Mouse (Mus musculus): Measurements from ENCODE around the gene Mrpl44. TPM values are rescaled to one million over a fixed set of nuclear protein-coding genes. Genes with fewer than 3 reads are reported as not detected.

Mrpl44 gene
- polyA plus RNA-seq (2014; fragmentation: Nextera tagmentation; extraction: Ambion mirVana): 54.6 and 55.6 TPM in 2 replicates

GRCm38 (mm10) chr1:79775927-79776458, at the start of gene Mrpl44, which contains the start of gene Wdfy1:
Gene Mrpl44, plus strand, starts transcription at chr1:79776018.
Gene Wdfy1, minus strand, starts transcription at chr1:79776143.
- H3K9ac ChIP-seq (ENCODE audit: low read length): peak within 1 kb of the TSS; percentile 90
- peak; percentile 96 for DNase-seq (ENCODE audit: low spot score)
- no peaks in the 10 kb centered on the region; the same call in 1 of the 2 replicates for H3K27me3 ChIP-seq (ENCODE audit: control insufficient read depth, insufficient read depth, low read length)
- WGBS: under 1% methylated on average over 38 of the region's 38 CpGs
- H3K4me3 ChIP-seq (ENCODE audit: low read depth, low read length): peak within 1 kb of the TSS; percentile 88
- H3K9me3 ChIP-seq (ENCODE audit: control insufficient read depth, low read length): no peaks in the 10 kb centered on the region
- ATAC-seq (replicated peaks; ENCODE audit: low FRiP score): peak; percentile 99
- H3K27ac ChIP-seq (ENCODE audit: low read depth, low read length): peak within 1 kb of the TSS; percentile 81
- 0 out of 2 replicates have a peak, but pooled peaks cover 1% of the 10 kb centered on the region for H3K4me1 ChIP-seq (replicated peaks; ENCODE audit: control insufficient read depth, insufficient read depth, low read length)
- peak within 1 kb of the TSS; percentile 47 for H3K4me2 ChIP-seq (ENCODE audit: low read depth, low read length, severe bottlenecking)
- H3K36me3 ChIP-seq (ENCODE audit: control insufficient read depth, insufficient read depth, low read length): peaks cover 4% of the 10 kb centered on the region; the same call in 1 of the 2 replicates

GRCm38 (mm10) chr1:79734794-79735193, 41.0 kb upstream of the Mrpl44 start:
- Histone ChIP-seq H3K9me3 (ENCODE audit: control insufficient read depth, low read length) (no peaks in the 10 kb centered on the region), H3K4me1 (replicated peaks; ENCODE audit: control insufficient read depth, insufficient read depth, low read length) (no peaks in the 10 kb centered on the region), H3K9ac (ENCODE audit: low read length) (no peak overlapping the region), H3K4me2 (ENCODE audit: low read depth, low read length, severe bottlenecking) (no peak overlapping the region), H3K27ac (ENCODE audit: low read depth, low read length) (no peak overlapping the region), H3K4me3 (ENCODE audit: low read depth, low read length) (no peak overlapping the region), H3K27me3 (ENCODE audit: control insufficient read depth, insufficient read depth, low read length) (no peaks in the 10 kb centered on the region), H3K36me3 (ENCODE audit: control insufficient read depth, insufficient read depth, low read length) (no peaks in the 10 kb centered on the region)
- DNase-seq (ENCODE audit: low spot score): no peak
- WGBS: 86% methylated on average over 5 of the region's 5 CpGs
- no peak for ATAC-seq (replicated peaks; ENCODE audit: low FRiP score)

GRCm38 (mm10) chr1:79736408-79736807, 39.4 kb upstream of the Mrpl44 start:
- no peak for DNase-seq (ENCODE audit: low spot score)
- no peaks in the 10 kb centered on the region for H3K4me1 ChIP-seq (replicated peaks; ENCODE audit: control insufficient read depth, insufficient read depth, low read length)
- no peaks in the 10 kb centered on the region for H3K27me3 ChIP-seq (ENCODE audit: control insufficient read depth, insufficient read depth, low read length)
- 92% methylated on average over 3 of the region's 3 CpGs for WGBS
- no peak for ATAC-seq (replicated peaks; ENCODE audit: low FRiP score)
- H3K4me2 ChIP-seq (ENCODE audit: low read depth, low read length, severe bottlenecking): no peak overlapping the region
- no peaks in the 10 kb centered on the region for H3K9me3 ChIP-seq (ENCODE audit: control insufficient read depth, low read length)
- no peaks in the 10 kb centered on the region for H3K36me3 ChIP-seq (ENCODE audit: control insufficient read depth, insufficient read depth, low read length)
- no peak overlapping the region for H3K27ac ChIP-seq (ENCODE audit: low read depth, low read length)
- H3K9ac ChIP-seq (ENCODE audit: low read length): no peak overlapping the region
- no peak overlapping the region for H3K4me3 ChIP-seq (ENCODE audit: low read depth, low read length)

- 87% methylated on average over 2 of the region's 2 CpGs for WGBS
- no peak overlapping the region for H3K4me2 ChIP-seq (ENCODE audit: low read depth, low read length, severe bottlenecking)
- H3K4me3 ChIP-seq (ENCODE audit: low read depth, low read length): no peak overlapping the region
- H3K4me1 ChIP-seq (replicated peaks; ENCODE audit: control insufficient read depth, insufficient read depth, low read length): no peaks in the 10 kb centered on the region
- H3K27me3 ChIP-seq (ENCODE audit: control insufficient read depth, insufficient read depth, low read length): no peaks in the 10 kb centered on the region
- ATAC-seq (replicated peaks; ENCODE audit: low FRiP score) (no peak), DNase-seq (ENCODE audit: low spot score) (no peak)
- no peak overlapping the region for H3K27ac ChIP-seq (ENCODE audit: low read depth, low read length)
- H3K36me3 ChIP-seq (ENCODE audit: control insufficient read depth, insufficient read depth, low read length): no peaks in the 10 kb centered on the region
- H3K9me3 ChIP-seq (ENCODE audit: control insufficient read depth, low read length): no peaks in the 10 kb centered on the region
- no peak overlapping the region for H3K9ac ChIP-seq (ENCODE audit: low read length)
Measured at GRCm38 (mm10) chr1:79739726-79740125, 36.1 kb upstream of the Mrpl44 start.

- Histone ChIP-seq H3K4me1 (replicated peaks; ENCODE audit: control insufficient read depth, insufficient read depth, low read length) (no peaks in the 10 kb centered on the region), H3K4me2 (ENCODE audit: low read depth, low read length, severe bottlenecking) (no peak overlapping the region), H3K36me3 (ENCODE audit: control insufficient read depth, insufficient read depth, low read length) (no peaks in the 10 kb centered on the region), H3K9ac (ENCODE audit: low read length) (no peak overlapping the region), H3K4me3 (ENCODE audit: low read depth, low read length) (no peak overlapping the region), H3K27me3 (ENCODE audit: control insufficient read depth, insufficient read depth, low read length) (no peaks in the 10 kb centered on the region), H3K27ac (ENCODE audit: low read depth, low read length) (no peak overlapping the region), H3K9me3 (ENCODE audit: control insufficient read depth, low read length) (no peaks in the 10 kb centered on the region)
- DNase-seq (ENCODE audit: low spot score) (no peak), ATAC-seq (replicated peaks; ENCODE audit: low FRiP score) (no peak)
- 84% methylated on average over 4 of the region's 4 CpGs for WGBS
Measured at GRCm38 (mm10) chr1:79741002-79741401, 34.8 kb upstream of the Mrpl44 start.

GRCm38 (mm10) chr1:79742949-79743348, 32.9 kb upstream of the Mrpl44 start:
- 89% methylated on average over 7 of the region's 7 CpGs for WGBS
- Histone ChIP-seq H3K36me3 (ENCODE audit: control insufficient read depth, insufficient read depth, low read length) (no peaks in the 10 kb centered on the region), H3K27me3 (ENCODE audit: control insufficient read depth, insufficient read depth, low read length) (no peaks in the 10 kb centered on the region), H3K4me2 (ENCODE audit: low read depth, low read length, severe bottlenecking) (no peak overlapping the region), H3K4me1 (replicated peaks; ENCODE audit: control insufficient read depth, insufficient read depth, low read length) (no peaks in the 10 kb centered on the region), H3K9me3 (ENCODE audit: control insufficient read depth, low read length) (no peaks in the 10 kb centered on the region), H3K4me3 (ENCODE audit: low read depth, low read length) (no peak overlapping the region), H3K27ac (ENCODE audit: low read depth, low read length) (no peak overlapping the region), H3K9ac (ENCODE audit: low read length) (no peak overlapping the region)
- ATAC-seq (replicated peaks; ENCODE audit: low FRiP score) (no peak), DNase-seq (ENCODE audit: low spot score) (no peak)

- no peak overlapping the region for H3K27ac ChIP-seq (ENCODE audit: low read depth, low read length)
- H3K9ac ChIP-seq (ENCODE audit: low read length): no peak overlapping the region
- H3K4me2 ChIP-seq (ENCODE audit: low read depth, low read length, severe bottlenecking): no peak overlapping the region
- WGBS: 92% methylated on average over 1 of the region's 1 CpGs
- H3K9me3 ChIP-seq (ENCODE audit: control insufficient read depth, low read length): no peaks in the 10 kb centered on the region
- no peak for DNase-seq (ENCODE audit: low spot score)
- no peak overlapping the region for H3K4me3 ChIP-seq (ENCODE audit: low read depth, low read length)
- no peaks in the 10 kb centered on the region for H3K36me3 ChIP-seq (ENCODE audit: control insufficient read depth, insufficient read depth, low read length)
- no peaks in the 10 kb centered on the region for H3K27me3 ChIP-seq (ENCODE audit: control insufficient read depth, insufficient read depth, low read length)
- ATAC-seq (replicated peaks; ENCODE audit: low FRiP score): no peak
- no peaks in the 10 kb centered on the region for H3K4me1 ChIP-seq (replicated peaks; ENCODE audit: control insufficient read depth, insufficient read depth, low read length)
Measured at GRCm38 (mm10) chr1:79743385-79743784, 32.4 kb upstream of the Mrpl44 start.

- Histone ChIP-seq H3K4me3 (ENCODE audit: low read depth, low read length) (no peak overlapping the region), H3K9ac (ENCODE audit: low read length) (no peak overlapping the region), H3K9me3 (ENCODE audit: control insufficient read depth, low read length) (no peaks in the 10 kb centered on the region), H3K27ac (ENCODE audit: low read depth, low read length) (no peak overlapping the region), H3K36me3 (ENCODE audit: control insufficient read depth, insufficient read depth, low read length) (no peaks in the 10 kb centered on the region), H3K4me1 (replicated peaks; ENCODE audit: control insufficient read depth, insufficient read depth, low read length) (no peaks in the 10 kb centered on the region), H3K4me2 (ENCODE audit: low read depth, low read length, severe bottlenecking) (no peak overlapping the region), H3K27me3 (ENCODE audit: control insufficient read depth, insufficient read depth, low read length) (no peaks in the 10 kb centered on the region)
- 90% methylated on average over 4 of the region's 4 CpGs for WGBS
- no peak for DNase-seq (ENCODE audit: low spot score)
- ATAC-seq (replicated peaks; ENCODE audit: low FRiP score): no peak
Measured at GRCm38 (mm10) chr1:79746056-79746455, 29.8 kb upstream of the Mrpl44 start.

- ATAC-seq (replicated peaks; ENCODE audit: low FRiP score) (no peak), DNase-seq (ENCODE audit: low spot score) (no peak)
- Histone ChIP-seq H3K27me3 (ENCODE audit: control insufficient read depth, insufficient read depth, low read length) (no peaks in the 10 kb centered on the region), H3K4me1 (replicated peaks; ENCODE audit: control insufficient read depth, insufficient read depth, low read length) (no peaks in the 10 kb centered on the region), H3K9me3 (ENCODE audit: control insufficient read depth, low read length) (no peaks in the 10 kb centered on the region), H3K4me2 (ENCODE audit: low read depth, low read length, severe bottlenecking) (no peak overlapping the region), H3K4me3 (ENCODE audit: low read depth, low read length) (no peak overlapping the region), H3K36me3 (ENCODE audit: control insufficient read depth, insufficient read depth, low read length) (no peaks in the 10 kb centered on the region), H3K9ac (ENCODE audit: low read length) (no peak overlapping the region), H3K27ac (ENCODE audit: low read depth, low read length) (no peak overlapping the region)
- WGBS: 82% methylated on average over 5 of the region's 5 CpGs
Measured at GRCm38 (mm10) chr1:79751186-79751585, 24.6 kb upstream of the Mrpl44 start.

All from forebrain, embryonic 11.5 days (tissue).